Mouse (Mus musculus): ENCODE data around the gene Wdr73.
"Not testable (repeated sequence)": the region's sequence is repeated elsewhere in the genome, so short reads cannot be mapped to it uniquely, and the experiment has no call there.

- not testable (repeated sequence) for TF ChIP-seq POLR2A (IDR thresholded peaks at IDR 0.05; ENCODE audit: insufficient read length, low read depth); E2F4 (IDR thresholded peaks at IDR 0.05; ENCODE audit: insufficient read depth); USF1 (IDR thresholded peaks at IDR 0.05; ENCODE audit: low read depth); SRF (IDR thresholded peaks at IDR 0.05; ENCODE audit: control insufficient read depth, insufficient read length, low read depth); MAX (IDR thresholded peaks at IDR 0.05; ENCODE audit: low read depth); REST (IDR thresholded peaks at IDR 0.05; ENCODE audit: insufficient read depth, insufficient read length); MYOD1 (IDR thresholded peaks at IDR 0.05; ENCODE audit: control insufficient read depth in 1 of 3, insufficient read length in 2 of 3, low read depth in 2 of 3); MYOG (IDR thresholded peaks at IDR 0.05; ENCODE audit: control insufficient read depth in 1 of 3, insufficient read depth in 1 of 3, insufficient read length in 2 of 3, low read depth in 2 of 3); CEBPB (IDR thresholded peaks at IDR 0.05; ENCODE audit: insufficient read depth, poor library complexity, severe bottlenecking); POLR2AphosphoS2 (IDR thresholded peaks at IDR 0.05; ENCODE audit: insufficient read length, low read depth); TCF12 (IDR thresholded peaks at IDR 0.05; ENCODE audit: insufficient read depth, poor library complexity, severe bottlenecking)
Measured at GRCm38 (mm10) chr7:80936617-80937303, 35.7 kb upstream of the Wdr73 start.

Measured in myocyte (in vitro differentiated cells).